Comparison of ENCODE assay signal across 7 mouse cellular contexts in the genomic region with DNA sequence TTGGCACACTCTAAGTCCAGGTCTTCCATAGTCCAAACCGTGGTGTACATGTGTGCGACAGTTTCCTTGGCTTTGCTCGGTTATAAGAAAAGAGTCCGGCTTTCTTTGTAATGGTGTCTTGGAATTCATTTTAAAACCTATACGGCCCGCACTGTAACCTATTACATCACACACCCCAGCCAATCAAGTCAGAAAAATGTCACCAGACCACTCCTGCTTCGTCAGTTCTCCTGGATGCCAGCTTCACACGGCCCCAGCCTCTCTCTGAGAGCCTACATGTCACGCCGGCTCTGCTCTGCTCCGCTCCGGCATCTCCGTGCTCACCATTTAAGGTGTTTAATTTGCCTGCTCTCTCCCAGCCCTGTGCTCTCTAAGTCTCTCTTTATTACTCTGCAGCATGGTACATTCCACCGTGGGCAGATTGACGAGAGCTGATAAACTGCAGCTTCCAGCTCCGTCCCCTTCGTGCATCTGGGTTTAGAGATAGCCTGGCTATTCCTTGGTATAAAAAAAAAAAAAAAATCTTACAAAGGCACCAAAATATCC.
DNase-seq lines count a peak whose midpoint lies in the region; ATAC-seq and TF ChIP-seq lines count a peak whose summit lies in the region.

No protein-coding gene starts in this region.

- peak; percentile 30 for DNase-seq in adrenal gland, postnatal 14 days
- DNase-seq in c-Kit-positive CD71-positive TER-119-positive erythroid progenitor cells, embryonic 14.5 days (ENCODE audit: low spot score): peak; percentile 80
- DNase-seq in hindbrain, postnatal 0 days (ENCODE audit: low spot score): peak; percentile 87
- DNase-seq in left cerebral cortex, adult 18-20 months (ENCODE audit: low spot score in 2 of 2): peak; percentile 69 to 85
- DNase-seq in midbrain, embryonic 11.5 days (ENCODE audit: low spot score, missing footprints): peak; percentile 93
- peak; percentile 66 to 78 for DNase-seq in spleen, postnatal 4 days (ENCODE audit: low spot score in 2 of 2)

- peak overlapping the region; percentile 92 for H3K4me2 ChIP-seq in forebrain, embryonic 12.5 days
- peak overlapping the region; percentile 98 for H3K4me2 ChIP-seq in hindbrain, postnatal 0 days (ENCODE audit: low read depth, low read length)
- H3K4me2 ChIP-seq in midbrain, embryonic 11.5 days: peak overlapping the region; percentile 36

- peaks cover 40% of the 10 kb centered on the region for H3K4me1 ChIP-seq in forebrain, embryonic 12.5 days
- peaks cover 11% of the 10 kb centered on the region; the same call in 1 of the 2 replicates for H3K4me1 ChIP-seq in hindbrain, postnatal 0 days (ENCODE audit: insufficient read depth, low read length)
- peaks cover 22% of the 10 kb centered on the region for H3K4me1 ChIP-seq in midbrain, embryonic 11.5 days (ENCODE audit: control insufficient read depth, insufficient read depth, low read length)

- TF ChIP-seq CTCF in hindbrain, postnatal 0 days (IDR thresholded peaks at IDR 0.05; ENCODE audit: low read depth): no peak

- peak overlapping the region; percentile 35 for H3K4me3 ChIP-seq in forebrain, embryonic 12.5 days (replicated peaks)
- H3K4me3 ChIP-seq in hindbrain, postnatal 0 days (ENCODE audit: low read length): peak overlapping the region; percentile 68
- H3K4me3 ChIP-seq in midbrain, embryonic 11.5 days (ENCODE audit: low read depth, low read length): peak overlapping the region; percentile 6; the same call in 1 of the 2 replicates

- 20% methylated on average over 17 of the region's 17 CpGs for WGBS in forebrain, embryonic 12.5 days
- 15% methylated on average over 17 of the region's 17 CpGs for WGBS in hindbrain, postnatal 0 days
- 35% methylated on average over 17 of the region's 17 CpGs for whole genome bisulfite sequencing in midbrain, embryonic 11.5 days

- no peaks in the 10 kb centered on the region for H3K9me3 ChIP-seq in forebrain, embryonic 12.5 days
- H3K9me3 ChIP-seq in hindbrain, postnatal 0 days (ENCODE audit: low read length): no peaks in the 10 kb centered on the region
- no peaks in the 10 kb centered on the region for H3K9me3 ChIP-seq in midbrain, embryonic 11.5 days (ENCODE audit: control insufficient read depth, low read length)

- peak overlapping the region; percentile 49; the same call in 1 of the 2 replicates for H3K9ac ChIP-seq in forebrain, embryonic 12.5 days
- peak overlapping the region; percentile 78 for H3K9ac ChIP-seq in hindbrain, postnatal 0 days (replicated peaks; ENCODE audit: low read length)
- peak overlapping the region; percentile 6; the same call in 1 of the 2 replicates for H3K9ac ChIP-seq in midbrain, embryonic 11.5 days (ENCODE audit: low read length)

- 0 out of 2 replicates have a peak overlapping the region, but pooled peaks have one; percentile 19 for H3K27ac ChIP-seq in forebrain, embryonic 12.5 days
- peak overlapping the region; percentile 90 for H3K27ac ChIP-seq in hindbrain, postnatal 0 days
- no peak overlapping the region for H3K27ac ChIP-seq in midbrain, embryonic 11.5 days (ENCODE audit: low read depth, low read length)

- 0 out of 2 replicates have a peak, but pooled peaks cover 9% of the 10 kb centered on the region for H3K36me3 ChIP-seq in forebrain, embryonic 12.5 days (replicated peaks)
- peaks cover 6% of the 10 kb centered on the region; the same call in 1 of the 2 replicates for H3K36me3 ChIP-seq in hindbrain, postnatal 0 days (ENCODE audit: insufficient read depth, low read length)
- H3K36me3 ChIP-seq in midbrain, embryonic 11.5 days (ENCODE audit: control insufficient read depth, insufficient read depth, low read length): no peaks in the 10 kb centered on the region; the same call in 1 of the 2 replicates

- ATAC-seq in forebrain, embryonic 12.5 days (ENCODE audit: low FRiP score): peak; percentile 56
- peak; percentile 93 for ATAC-seq in hindbrain, postnatal 0 days
- peak; percentile 44 for ATAC-seq in midbrain, embryonic 11.5 days (ENCODE audit: low FRiP score)

- 0 out of 2 replicates have a peak, but pooled peaks cover 2% of the 10 kb centered on the region for H3K27me3 ChIP-seq in forebrain, embryonic 12.5 days
- H3K27me3 ChIP-seq in hindbrain, postnatal 0 days (ENCODE audit: insufficient read depth, low read length): no peaks in the 10 kb centered on the region
- no peaks in the 10 kb centered on the region for H3K27me3 ChIP-seq in midbrain, embryonic 11.5 days (ENCODE audit: control insufficient read depth, insufficient read depth, low read length)

Comparison
In these comparisons a context has a peak if more than half of its experiments do, and no peak if none do; other contexts are left out.
1. DNase-seq: peak in every context shown above with its lines; median percentile 93 in midbrain, embryonic 11.5 days; 87 in hindbrain, postnatal 0 days; 80 in c-Kit-positive CD71-positive TER-119-positive erythroid progenitor cells, embryonic 14.5 days; 77 in left cerebral cortex, adult 18-20 months; 72 in spleen, postnatal 4 days; 30 in adrenal gland, postnatal 14 days.
2. H3K4me2 ChIP-seq: peak in every context shown above with its lines; median percentile 98 in hindbrain, postnatal 0 days; 92 in forebrain, embryonic 12.5 days; 36 in midbrain, embryonic 11.5 days.
3. H3K4me3 ChIP-seq: peak in every context shown above with its lines; median percentile 68 in hindbrain, postnatal 0 days; 35 in forebrain, embryonic 12.5 days; 6 in midbrain, embryonic 11.5 days.
4. H3K9ac ChIP-seq: peak in every context shown above with its lines; median percentile 78 in hindbrain, postnatal 0 days; 49 in forebrain, embryonic 12.5 days; 6 in midbrain, embryonic 11.5 days.